Mouse (Mus musculus) cerebellum, adult 9-10 months (tissue): ENCODE measurements around the gene Ncs1.

ENCODE experiments used
- DNase-seq: peaks from one replicate; pipeline ENCODE4 v3.0.0; 2022

Ncs1 gene

GRCm38 (mm10) chr2:31282880-31283279 lies 37.3 kb downstream of the Ncs1 start:
- DNase-seq: no peak

GRCm38 (mm10) chr2:31284531-31284930 lies 38.9 kb downstream of the Ncs1 start:
- no peak for DNase-seq

DNA sequence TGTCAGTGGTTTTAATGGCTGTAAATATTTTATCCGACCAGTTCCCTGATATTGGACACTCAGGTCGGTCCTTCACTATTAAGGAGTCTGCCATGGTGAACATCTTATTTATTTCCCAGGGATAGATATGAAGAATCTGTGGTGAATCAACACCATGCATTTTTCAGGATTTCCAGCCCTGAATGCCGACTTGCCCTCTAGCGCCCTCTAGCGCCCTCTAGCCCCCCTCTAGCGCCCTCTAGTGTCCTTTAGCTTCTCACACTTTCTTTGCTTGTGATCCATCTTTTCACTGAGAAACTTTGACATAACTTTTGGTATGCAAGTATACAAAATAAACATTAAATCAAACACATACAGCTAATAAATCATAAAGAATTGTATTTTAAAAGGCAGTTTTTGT lies 45.8 kb downstream of the Ncs1 start:
- DNase-seq: peak; percentile 81

- DNase-seq: peak; percentile 88
These were observed 49.4 kb downstream of the Ncs1 start for GRCm38 (mm10) chr2:31294985-31295384.

GRCm38 (mm10) chr2:31296395-31296794 lies 50.8 kb downstream of the Ncs1 start:
- DNase-seq: peak; percentile 30

- DNase-seq: peak; percentile 66
These were observed 52.1 kb downstream of the Ncs1 start for GRCm38 (mm10) chr2:31297602-31298268.

DNA sequence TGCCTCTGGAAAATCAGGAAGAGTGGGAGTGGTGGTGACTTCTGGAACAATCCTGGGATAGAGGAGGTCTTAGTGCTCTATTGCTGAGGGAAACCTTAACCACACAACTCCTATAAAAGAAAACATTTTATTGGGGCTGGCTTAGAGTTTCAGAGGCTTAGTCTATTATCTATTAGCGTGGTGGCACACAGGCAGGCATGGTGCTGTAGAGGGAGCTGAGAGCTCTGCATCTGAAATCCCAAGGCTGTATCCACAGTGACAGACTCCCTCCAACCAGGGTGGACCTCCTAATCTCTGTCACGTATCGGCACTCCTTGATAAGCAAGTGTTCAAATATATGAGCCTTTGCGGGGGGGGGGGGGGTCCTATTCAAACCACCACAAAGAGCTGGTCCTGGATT lies 53.2 kb downstream of the Ncs1 start:
- peak; percentile 17 for DNase-seq

- DNase-seq: peak; percentile 73
These were observed 53.6 kb downstream of the Ncs1 start for GRCm38 (mm10) chr2:31299266-31299665.

DNA sequence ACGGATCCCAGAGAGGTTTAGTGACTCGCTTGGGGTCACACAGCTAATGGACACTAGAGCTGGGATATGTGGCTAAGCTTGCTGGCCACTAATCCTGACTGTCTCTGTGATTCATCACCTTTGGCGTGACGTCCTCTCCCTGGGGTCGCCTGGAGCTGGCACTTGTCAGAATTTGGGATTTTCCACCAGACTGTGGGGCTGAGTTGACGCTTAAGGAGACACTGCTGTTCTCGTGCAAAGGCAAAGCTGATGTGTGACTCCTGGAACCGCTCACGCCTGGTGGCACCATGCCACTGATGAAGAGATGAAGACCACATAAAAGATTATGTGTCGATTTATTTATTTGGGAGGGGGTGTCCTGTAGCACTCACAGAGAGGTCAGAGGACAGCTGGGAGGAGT lies 54.4 kb downstream of the Ncs1 start:
- DNase-seq: peak; percentile 18

DNA sequence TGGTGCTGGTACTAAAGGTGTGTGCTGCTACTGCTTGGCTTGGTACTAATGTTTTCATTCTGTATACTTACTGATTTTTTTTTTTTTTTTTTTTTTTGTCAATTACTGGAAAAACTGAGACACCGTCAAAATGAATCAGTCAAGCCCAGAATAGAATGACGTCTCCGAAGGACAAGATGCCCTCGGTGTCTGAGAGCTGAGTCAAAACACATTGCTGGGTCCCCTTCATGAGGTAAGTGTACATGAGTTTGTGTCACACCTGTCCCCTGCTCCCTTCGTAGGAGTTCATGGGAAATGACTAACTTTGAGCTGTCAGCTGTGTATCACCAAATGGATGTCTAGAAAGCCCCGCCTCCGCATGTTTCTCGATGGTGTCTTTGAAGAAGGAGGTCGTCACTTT lies 57.6 kb downstream of the Ncs1 start:
- DNase-seq: no peak

- DNase-seq: no peak
These were observed 58.6 kb downstream of the Ncs1 start for GRCm38 (mm10) chr2:31304191-31304590.

- no peak for DNase-seq
These were observed 59.4 kb downstream of the Ncs1 start for GRCm38 (mm10) chr2:31304801-31305665.

DNA sequence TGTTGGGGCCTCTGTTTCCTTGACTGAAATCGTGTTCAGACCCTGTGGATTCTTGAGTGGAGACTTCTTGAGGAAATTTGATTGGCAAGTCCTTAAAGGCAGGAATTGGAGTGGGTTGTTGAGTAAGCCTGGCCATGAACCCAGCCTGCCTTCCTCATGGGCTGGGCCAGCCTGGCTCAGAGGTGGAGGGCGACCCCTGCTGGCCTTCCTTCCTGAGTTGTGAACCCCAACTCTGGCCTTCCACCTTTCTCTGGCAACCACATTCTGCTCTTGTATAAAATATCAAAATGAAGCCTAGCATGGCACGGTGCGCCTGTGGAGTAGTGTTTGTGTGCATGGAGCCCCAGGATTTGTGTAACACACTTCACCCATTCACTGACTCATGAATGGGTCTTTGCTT lies 60.1 kb downstream of the Ncs1 start:
- no peak for DNase-seq

- no peak for DNase-seq
These were observed 62.6 kb downstream of the Ncs1 start for GRCm38 (mm10) chr2:31308257-31308656.

DNA sequence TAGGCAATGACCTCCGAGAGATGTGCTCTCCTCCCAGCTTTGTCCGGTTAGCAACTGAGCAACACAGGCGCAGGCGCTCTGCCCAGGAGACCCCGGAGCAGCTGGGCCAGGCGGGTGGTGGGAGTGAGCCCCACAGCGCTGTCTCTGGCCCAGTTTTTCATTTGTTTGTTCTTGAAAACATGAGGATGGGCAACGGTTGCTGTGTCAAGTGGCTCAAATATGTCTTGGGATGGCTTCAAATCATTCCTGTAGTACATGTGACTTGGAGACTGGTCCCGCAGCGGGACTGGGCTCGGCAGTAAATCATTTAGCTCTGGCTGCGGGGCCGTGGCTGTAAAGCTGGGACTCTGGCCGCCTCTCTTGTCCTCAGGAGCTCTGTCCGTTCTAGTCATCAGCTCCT lies 63.9 kb downstream of the Ncs1 start:
- DNase-seq: no peak

GRCm38 (mm10) chr2:31314007-31314465 lies 68.4 kb downstream of the Ncs1 start, which contains the start of gene Hmcn2:
Gene Hmcn2 (plus strand): TSS chr2:31314415.
- no peak for DNase-seq

DNA sequence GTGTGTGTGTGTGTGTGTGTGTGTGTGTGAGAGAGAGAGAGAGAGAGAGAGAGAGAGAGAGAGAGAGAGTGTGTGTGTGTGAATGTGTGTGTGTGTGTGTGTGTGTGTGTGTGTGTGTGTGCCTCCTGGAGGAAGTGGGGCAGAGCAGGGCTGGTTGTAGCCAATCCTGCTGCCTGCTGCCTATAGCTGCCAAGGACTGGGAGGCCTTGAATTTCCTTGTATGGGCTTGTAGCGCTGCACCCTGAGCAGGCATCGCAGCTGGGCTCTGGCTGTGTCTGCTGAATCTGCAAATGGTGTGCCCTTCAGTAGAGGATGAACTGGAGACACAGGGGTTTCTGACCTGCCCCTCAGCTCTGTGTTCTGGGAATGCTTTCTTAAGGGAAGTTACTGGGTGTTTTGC lies 72.5 kb downstream of the Ncs1 start:
- DNase-seq: no peak

GRCm38 (mm10) chr2:31319200-31319599 lies 73.6 kb downstream of the Ncs1 start:
- no peak for DNase-seq

DNA sequence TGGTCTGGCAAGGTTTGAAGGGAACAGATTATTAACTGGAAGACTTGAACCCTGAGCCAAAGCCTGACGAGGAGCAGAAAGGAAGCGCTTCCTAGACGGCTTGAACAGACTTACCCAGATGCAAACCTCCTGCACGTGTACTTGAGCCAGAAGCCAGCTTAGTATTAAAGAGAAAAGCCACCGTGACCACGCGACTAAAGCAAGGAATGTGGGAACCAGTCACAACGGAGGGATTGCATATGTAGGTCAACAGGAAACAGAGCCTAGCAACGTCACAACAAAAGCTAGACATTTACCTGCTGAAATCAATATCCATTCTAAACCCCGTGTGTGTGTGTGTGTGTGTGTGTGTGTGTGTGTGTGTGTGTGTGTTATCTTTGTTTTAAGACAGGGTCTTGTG lies 81.6 kb downstream of the Ncs1 start:
- no peak for DNase-seq

DNA sequence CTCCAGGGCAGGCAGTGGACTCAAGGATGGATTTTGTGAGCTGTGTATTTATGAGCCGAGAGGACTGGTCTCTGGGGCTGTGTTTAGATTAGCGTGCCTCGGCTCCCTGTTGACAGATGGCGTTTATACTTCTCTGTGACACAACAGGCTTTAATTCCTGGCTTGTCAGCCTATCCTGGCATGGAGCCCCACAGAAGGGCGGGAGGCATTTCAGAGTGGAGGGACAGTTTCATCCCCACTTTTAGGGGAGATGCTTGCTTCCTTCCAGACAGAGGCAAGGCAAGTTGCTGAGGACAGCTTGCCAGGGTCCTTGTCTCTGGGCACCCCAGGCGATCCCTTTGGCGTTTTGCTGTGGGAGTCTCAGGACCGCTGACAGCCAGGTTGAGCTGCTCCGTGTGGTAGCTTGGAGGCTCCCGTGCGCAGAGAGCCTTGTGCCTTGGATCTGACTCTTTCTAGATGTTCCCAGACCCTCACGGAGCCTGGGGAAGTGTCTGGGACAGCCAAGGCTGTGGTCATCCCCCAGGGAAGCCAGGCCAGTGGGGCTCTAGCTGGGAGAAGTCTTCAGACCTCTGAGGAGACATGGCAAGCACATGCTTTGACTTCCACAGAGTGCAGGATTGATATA lies 92.2 kb downstream of the Ncs1 start:
- DNase-seq: peak; percentile 18

- no peak for DNase-seq
These were observed 94.2 kb downstream of the Ncs1 start for GRCm38 (mm10) chr2:31339826-31340225.

DNA sequence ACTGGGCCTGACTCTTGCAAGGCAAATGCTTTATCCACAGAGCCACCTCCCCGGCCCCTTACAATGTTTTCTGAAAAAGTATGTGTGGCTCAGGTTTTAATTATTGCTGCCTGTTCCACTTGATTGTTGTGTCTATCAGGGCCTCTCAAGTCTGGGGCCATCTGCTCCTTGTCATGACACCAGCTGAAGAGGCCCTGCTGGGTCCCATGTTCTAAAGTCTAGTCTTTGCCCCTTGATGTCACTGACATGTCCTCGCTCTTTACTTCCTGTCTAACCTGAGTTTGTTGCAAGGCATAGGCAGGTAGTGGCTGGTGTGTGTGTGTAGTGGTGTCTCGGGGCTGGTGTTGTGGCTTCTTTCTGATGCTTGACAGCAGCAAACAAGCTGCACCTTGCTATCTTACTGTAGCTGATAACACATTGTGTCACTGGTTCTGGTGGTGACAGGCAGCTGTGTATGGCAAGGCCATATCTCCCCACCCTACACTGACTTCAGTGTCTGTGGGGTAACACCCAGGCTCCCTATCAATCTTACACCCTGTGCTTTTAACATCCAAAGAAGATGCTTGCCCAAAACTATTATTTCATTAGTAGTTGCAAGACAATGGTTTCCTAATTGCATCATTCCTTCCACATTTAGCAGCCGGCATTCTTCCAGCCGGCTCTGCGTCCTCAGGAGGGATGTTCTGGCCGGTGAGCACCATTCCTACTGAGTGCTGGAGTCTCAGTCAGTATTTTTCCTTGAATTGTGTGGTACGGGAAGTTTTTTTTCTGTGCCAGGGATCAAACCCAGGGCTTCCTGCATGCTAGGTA lies 96.3 kb downstream of the Ncs1 start:
- no peak for DNase-seq
